Mouse (Mus musculus): Measurements from ENCODE around the gene Avp.
A peak's percentile ranks its signal among the peaks of the same experiment; 100 is the strongest.
"Not testable (repeated sequence)": the region's sequence is repeated elsewhere in the genome, so short reads cannot be mapped to it uniquely, and the experiment has no call there.

The Avp gene

GRCm38 (mm10) chr2:130582552-130582951 lies at the start of gene Avp:
Gene Avp (minus strand): TSS chr2:130582554.
- no peak for DNase-seq (ENCODE audit: low spot score in 2 of 2)

GRCm38 (mm10) chr2:130629839-130630203 lies 47.5 kb upstream of the Avp start, which contains the start of the genes Fastkd5 and Ubox5:
Gene Fastkd5 (minus strand): TSS chr2:130630027.
Gene Ubox5 (minus strand): TSS chr2:130630038.
- DNase-seq (ENCODE audit: low spot score in 2 of 2) = peak; percentile 89 to 90

- DNase-seq (ENCODE audit: low spot score in 2 of 2) = no peak
Measured at GRCm38 (mm10) chr2:130629080-130629838, 46.9 kb upstream of the Avp start.

GRCm38 (mm10) chr2:130628424-130628823 lies 46.1 kb upstream of the Avp start:
- DNase-seq (ENCODE audit: low spot score in 2 of 2) = no peak

GRCm38 (mm10) chr2:130618972-130619371 lies 36.6 kb upstream of the Avp start:
- DNase-seq (ENCODE audit: low spot score in 2 of 2) = no peak

- DNase-seq (ENCODE audit: low spot score in 2 of 2) = no peak
Measured at GRCm38 (mm10) chr2:130613091-130613490, 30.7 kb upstream of the Avp start.

GRCm38 (mm10) chr2:130602195-130602594 lies 19.8 kb upstream of the Avp start:
- no peak for DNase-seq (ENCODE audit: low spot score in 2 of 2)

GRCm38 (mm10) chr2:130598399-130598798 lies 16.0 kb upstream of the Avp start:
- DNase-seq (ENCODE audit: low spot score in 2 of 2) = no peak

GRCm38 (mm10) chr2:130597601-130598010 lies 15.3 kb upstream of the Avp start:
- no peak for DNase-seq (ENCODE audit: low spot score in 2 of 2)

- DNase-seq (ENCODE audit: low spot score in 2 of 2) = no peak
Measured at GRCm38 (mm10) chr2:130595596-130595995, 13.2 kb upstream of the Avp start.

GRCm38 (mm10) chr2:130591016-130591415 lies 8.7 kb upstream of the Avp start:
- DNase-seq (ENCODE audit: low spot score in 2 of 2) = no peak

GRCm38 (mm10) chr2:130589761-130590160 lies 7.4 kb upstream of the Avp start:
- no peak for DNase-seq (ENCODE audit: low spot score in 2 of 2)

- DNase-seq (ENCODE audit: low spot score in 2 of 2) = no peak
Measured at GRCm38 (mm10) chr2:130589157-130589556, 6.8 kb upstream of the Avp start.

GRCm38 (mm10) chr2:130588373-130588772 lies 6.0 kb upstream of the Avp start:
- DNase-seq (ENCODE audit: low spot score in 2 of 2) = no peak

- no peak for DNase-seq (ENCODE audit: low spot score in 2 of 2)
Measured at GRCm38 (mm10) chr2:130586016-130586415, 3.7 kb upstream of the Avp start.

- no peak for DNase-seq (ENCODE audit: low spot score in 2 of 2)
Measured at GRCm38 (mm10) chr2:130583902-130584560, 1.7 kb upstream of the Avp start.

GRCm38 (mm10) chr2:130581201-130581600 lies 1.2 kb downstream of the Avp start:
- DNase-seq (ENCODE audit: low spot score in 2 of 2) = no peak

- DNase-seq (ENCODE audit: low spot score in 2 of 2) = no peak
Measured at GRCm38 (mm10) chr2:130579791-130580190, 2.6 kb downstream of the Avp start.

GRCm38 (mm10) chr2:130578148-130578547 lies 4.2 kb downstream of the Avp start:
- peak; percentile 50 to 61 for DNase-seq (ENCODE audit: low spot score in 2 of 2)

- DNase-seq (ENCODE audit: low spot score in 2 of 2) = peak in 1 of 2 experiments; percentile 69
Measured at GRCm38 (mm10) chr2:130577632-130578031, 4.7 kb downstream of the Avp start.

- no peak for DNase-seq (ENCODE audit: low spot score in 2 of 2)
Measured at GRCm38 (mm10) chr2:130577021-130577420, 5.3 kb downstream of the Avp start.

GRCm38 (mm10) chr2:130576564-130576963 lies 5.8 kb downstream of the Avp start:
- not testable (repeated sequence) for DNase-seq (ENCODE audit: low spot score in 2 of 2)

GRCm38 (mm10) chr2:130575873-130576272 lies 6.5 kb downstream of the Avp start, which contains the start of gene Oxt:
Gene Oxt (plus strand): TSS chr2:130576173.
- DNase-seq (ENCODE audit: low spot score in 2 of 2) = no peak

Data from urinary bladder, postnatal 36 days (tissue).